Mouse (Mus musculus) urinary bladder, postnatal 4 days (tissue): ENCODE measurements around the gene Tead1.

Source experiments
- DNase-seq, 2 experiments: peaks; one replicate each; pipeline ENCODE4 v3.0.0; 2021 to 2022; ENCODE audit warnings: low spot score in 2 of 2

The Tead1 gene

GRCm38 (mm10) chr7:112813163-112813562, 134.0 kb downstream of the Tead1 start:
- no peak for DNase-seq

GRCm38 (mm10) chr7:112813731-112814306, 134.7 kb downstream of the Tead1 start:
- no peak for DNase-seq

- DNase-seq: no peak
Observed at GRCm38 (mm10) chr7:112816016-112816415, 136.9 kb downstream of the Tead1 start.

- no peak for DNase-seq
Observed at GRCm38 (mm10) chr7:112819833-112820232, 140.7 kb downstream of the Tead1 start.

- no peak for DNase-seq
Observed at GRCm38 (mm10) chr7:112822879-112823278, 143.8 kb downstream of the Tead1 start.

- peak in 1 of 2 experiments; percentile 54 for DNase-seq
Observed at GRCm38 (mm10) chr7:112823621-112824020, 144.5 kb downstream of the Tead1 start.

- DNase-seq: no peak
Observed at GRCm38 (mm10) chr7:112825339-112825781, 146.2 kb downstream of the Tead1 start.

GRCm38 (mm10) chr7:112826114-112826911, 147.2 kb downstream of the Tead1 start:
- peak; percentile 47 to 63 for DNase-seq

GRCm38 (mm10) chr7:112828016-112828695, 149.0 kb downstream of the Tead1 start:
- DNase-seq: no peak

- no peak for DNase-seq
Observed at GRCm38 (mm10) chr7:112828696-112829022, 149.5 kb downstream of the Tead1 start.

GRCm38 (mm10) chr7:112830946-112831345, 151.8 kb downstream of the Tead1 start:
- DNase-seq: no peak

GRCm38 (mm10) chr7:112831446-112831845, 152.3 kb downstream of the Tead1 start:
- DNase-seq: no peak

- DNase-seq: no peak
Observed at GRCm38 (mm10) chr7:112833132-112833531, 154.0 kb downstream of the Tead1 start.

- no peak for DNase-seq
Observed at GRCm38 (mm10) chr7:112836076-112836475, 157.0 kb downstream of the Tead1 start.

GRCm38 (mm10) chr7:112838131-112838530, 159.0 kb downstream of the Tead1 start:
- DNase-seq: no peak

- DNase-seq: no peak
Observed at GRCm38 (mm10) chr7:112840351-112840750, 161.2 kb downstream of the Tead1 start.

GRCm38 (mm10) chr7:112840890-112841289, 161.8 kb downstream of the Tead1 start:
- no peak for DNase-seq

GRCm38 (mm10) chr7:112841484-112841883, 162.4 kb downstream of the Tead1 start:
- no peak for DNase-seq

GRCm38 (mm10) chr7:112841886-112842285, 162.8 kb downstream of the Tead1 start:
- no peak for DNase-seq

GRCm38 (mm10) chr7:112851281-112851744, 172.2 kb downstream of the Tead1 start:
- no peak for DNase-seq

- DNase-seq: no peak
Observed at GRCm38 (mm10) chr7:112852149-112852839, 173.2 kb downstream of the Tead1 start.

GRCm38 (mm10) chr7:112853857-112854256, 174.7 kb downstream of the Tead1 start:
- no peak for DNase-seq
